Mouse (Mus musculus): ENCODE data around the gene Actn4.
"Not testable (repeated sequence)": the region's sequence is repeated elsewhere in the genome, so short reads cannot be mapped to it uniquely, and the experiment has no call there.

Gene Actn4

GRCm38 (mm10) chr7:28921722-28922465 lies 40.2 kb downstream of the Actn4 start:
- peak; percentile 38 for DNase-seq

- no peak for DNase-seq
Observed at GRCm38 (mm10) chr7:28921178-28921577, 41.0 kb downstream of the Actn4 start.

GRCm38 (mm10) chr7:28919815-28920214 lies 42.3 kb downstream of the Actn4 start:
- peak; percentile 53 for DNase-seq

- no peak for DNase-seq
Observed at GRCm38 (mm10) chr7:28918540-28918939, 43.6 kb downstream of the Actn4 start.

- DNase-seq = peak; percentile 47
Observed at GRCm38 (mm10) chr7:28917503-28918426, 44.4 kb downstream of the Actn4 start.

- DNase-seq = no peak
Observed at GRCm38 (mm10) chr7:28916491-28916890, 45.6 kb downstream of the Actn4 start.

GRCm38 (mm10) chr7:28913171-28913570 lies 49.0 kb downstream of the Actn4 start:
- DNase-seq = no peak

GRCm38 (mm10) chr7:28911632-28912031 lies 50.5 kb downstream of the Actn4 start:
- no peak for DNase-seq

- DNase-seq = peak; percentile 43
Observed at GRCm38 (mm10) chr7:28907195-28907594, 54.9 kb downstream of the Actn4 start.

GRCm38 (mm10) chr7:28903778-28904177 lies 58.4 kb downstream of the Actn4 start:
- DNase-seq = no peak

- DNase-seq = no peak
Observed at GRCm38 (mm10) chr7:28902809-28903208, 59.3 kb downstream of the Actn4 start.

GRCm38 (mm10) chr7:28902180-28902579 lies 60.0 kb downstream of the Actn4 start:
- no peak for DNase-seq

GRCm38 (mm10) chr7:28901311-28902125 lies 60.6 kb downstream of the Actn4 start:
- DNase-seq = no peak

GRCm38 (mm10) chr7:28899972-28900371 lies 62.2 kb downstream of the Actn4 start:
- DNase-seq = no peak

- no peak for DNase-seq
Observed at GRCm38 (mm10) chr7:28897661-28898060, 64.5 kb downstream of the Actn4 start.

GRCm38 (mm10) chr7:28894942-28895341 lies 67.2 kb downstream of the Actn4 start:
- no peak for DNase-seq

- no peak for DNase-seq
Observed at GRCm38 (mm10) chr7:28893643-28894265, 68.4 kb downstream of the Actn4 start.

GRCm38 (mm10) chr7:28892601-28893000 lies 69.5 kb downstream of the Actn4 start:
- DNase-seq = no peak

- no peak for DNase-seq
Observed at GRCm38 (mm10) chr7:28888701-28889161, 73.4 kb downstream of the Actn4 start.

GRCm38 (mm10) chr7:28886486-28886885 lies 75.7 kb downstream of the Actn4 start:
- DNase-seq = no peak

GRCm38 (mm10) chr7:28883704-28884103 lies 78.4 kb downstream of the Actn4 start:
- not testable (repeated sequence) for DNase-seq

GRCm38 (mm10) chr7:28883039-28883438 lies 79.1 kb downstream of the Actn4 start:
- no peak for DNase-seq

Data from cerebellum, adult 9-10 months (tissue).